Mouse (Mus musculus) cortical plate, adult 2 months (tissue): ENCODE measurements around the gene Clec11a.

Experiments
- CTCF ChIP-seq: fragments of 200-500 bp; IDR thresholded peaks from 2 replicates; pipeline ENCODE4 v1.5.1; 2011; ENCODE audit warnings: mild to moderate bottlenecking, control low read depth, low read length; ENCODE audit not compliant: insufficient read depth; ENCODE audit errors: extremely low read depth
- POLR2A ChIP-seq: fragments of 200-500 bp; IDR thresholded peaks from 2 replicates; pipeline ENCODE4 v1.6.1; 2011; ENCODE audit warnings: mild to moderate bottlenecking, low read length, control low read depth; ENCODE audit not compliant: insufficient read depth; ENCODE audit errors: extremely low read depth

GRCm38 (mm10) chr7:44326614-44327013 is 19.9 kb upstream of the Clec11a start:
- TF ChIP-seq POLR2A (no peak), CTCF (no peak)
